Mouse (Mus musculus): ENCODE data around the gene Col19a1.

GRCm38 (mm10) chr1:24372471-24373258 is 214.6 kb downstream of the Col19a1 start:
- TF ChIP-seq CTCF (IDR thresholded peaks at IDR 0.05; ENCODE audit: insufficient read depth, low read depth, low read length): no peak
- TF ChIP-seq POLR2A (IDR thresholded peaks at IDR 0.05; ENCODE audit: insufficient read depth, low read depth, low read length): no peak
